Mouse (Mus musculus) gastrocnemius, postnatal 10 days (tissue): ENCODE data around the gene Rsbn1l. TPM values are rescaled to one million over a fixed set of nuclear protein-coding genes. Genes with fewer than 3 reads are reported as not detected.

Experiments used
- total RNA-seq, 2 experiments: library from RNA; stranded (reverse); gene quantifications; 2 replicates each; pipeline ENCODE4 v1.2.3; 2021

Rsbn1l gene
- total RNA-seq, 2 experiments from 2014 or later, result 8.6 to 9.7 TPM

Other genes with a start within 250 kb of the Rsbn1l start
- 10 to 100 TPM; 90.6 to 98.6 TPM for gene Phtf2, start 74.3 kb downstream of the Rsbn1l start, total RNA-seq
- gene Tmem60, start 74.2 kb downstream of the Rsbn1l start, total RNA-seq, result 10 to 100 TPM; 17.9 to 20.0 TPM
- gene Ptpn12, start 99.5 kb upstream of the Rsbn1l start, total RNA-seq, result 10 to 100 TPM; 27.0 to 36.6 TPM
- gene Gsap, start 229.9 kb upstream of the Rsbn1l start, total RNA-seq, result 1 to 10 TPM; 3.5 to 5.9 TPM